Mouse (Mus musculus) CD4-positive, CD25-positive, alpha-beta regulatory T cell, adult 2 months (primary cell): ENCODE data around the gene Tbx22.

ENCODE experiments used
- DNase-seq: peaks from one replicate; pipeline ENCODE4 v3.0.0-alpha.2; 2012; ENCODE audit warnings: low read depth, low spot score

Tbx22 gene

DNA sequence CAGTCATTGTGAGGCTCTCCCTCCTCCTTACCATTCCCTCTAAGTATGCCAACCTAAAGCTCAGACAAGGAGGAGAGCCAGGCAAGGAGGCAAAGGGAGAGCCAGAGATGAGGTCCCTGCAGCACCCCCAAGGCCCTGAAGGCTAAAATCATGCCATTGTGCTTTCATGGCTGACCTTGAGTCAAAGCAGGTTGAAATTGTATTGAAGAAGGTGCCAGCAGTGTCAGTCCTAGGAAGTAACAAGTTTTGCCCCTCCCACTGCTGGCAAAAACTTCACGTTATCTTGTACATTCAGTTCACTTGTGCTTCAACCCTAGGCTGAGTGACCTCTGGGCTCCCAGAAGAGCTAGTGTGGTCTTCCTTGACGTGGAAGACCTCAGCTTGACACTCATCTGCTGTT, at the start of gene Tbx22:
Tbx22 (plus strand) TSS at position 301 of the 400 bp plus-strand sequence.
- no peak for DNase-seq

DNA sequence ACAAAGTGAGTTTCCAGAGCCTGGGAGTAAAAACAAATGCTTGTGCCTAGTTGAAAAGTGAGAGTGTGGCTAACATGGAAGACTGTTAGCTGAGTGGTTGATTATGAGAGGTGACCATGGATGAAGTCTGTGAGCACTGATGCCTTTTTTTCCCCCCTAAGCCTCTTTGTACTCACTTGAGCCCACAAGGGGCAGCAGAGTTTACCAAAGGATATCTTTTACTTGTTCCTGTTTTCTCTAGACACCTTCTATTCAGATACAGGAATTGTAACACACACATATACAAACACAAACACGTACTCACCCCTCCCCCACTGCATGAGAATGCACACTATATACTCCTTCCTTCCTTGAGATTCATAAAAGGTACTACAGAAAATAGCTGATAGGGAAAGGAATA, 913 bp downstream of the Tbx22 start:
- no peak for DNase-seq

DNA sequence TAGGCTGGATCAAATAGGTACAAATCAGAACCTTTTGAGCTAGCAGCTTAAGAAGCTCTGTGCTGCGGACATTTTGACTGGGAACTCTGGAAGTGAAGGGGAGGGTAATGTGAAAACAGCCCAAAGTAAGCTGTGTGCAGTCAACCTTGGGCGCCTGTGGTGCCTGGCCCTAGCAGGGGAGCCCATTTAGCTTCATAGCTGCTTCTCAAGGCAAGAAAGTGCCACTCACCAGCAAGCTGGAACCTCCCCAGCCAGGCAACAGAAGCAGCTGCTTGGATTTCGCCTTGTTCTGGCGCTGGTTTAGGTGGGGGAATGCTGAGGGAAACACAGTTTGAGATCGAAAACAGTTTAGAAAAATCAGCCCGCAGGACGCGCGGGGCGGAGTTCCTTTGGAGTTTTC, 11.4 kb downstream of the Tbx22 start:
- no peak for DNase-seq

DNA sequence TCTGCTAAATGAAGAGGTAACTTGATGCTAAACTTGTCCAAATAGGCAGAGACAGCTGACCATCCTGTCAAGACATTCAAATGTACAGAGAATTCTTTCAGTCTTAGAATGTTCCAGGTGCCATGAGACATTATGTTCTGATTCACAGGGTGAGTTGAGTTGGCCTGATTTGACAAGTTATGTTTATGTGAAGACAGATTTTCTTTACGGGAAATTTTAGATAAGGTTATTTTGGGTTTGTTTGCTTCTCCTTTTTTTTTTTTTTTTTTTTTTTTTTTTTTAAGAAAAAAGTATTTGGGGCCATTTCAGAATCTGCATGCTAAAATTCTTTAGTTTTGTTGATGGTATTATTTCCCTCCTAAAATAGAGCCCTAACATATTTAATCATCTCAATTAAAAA, 40.8 kb downstream of the Tbx22 start:
- no peak for DNase-seq

DNA sequence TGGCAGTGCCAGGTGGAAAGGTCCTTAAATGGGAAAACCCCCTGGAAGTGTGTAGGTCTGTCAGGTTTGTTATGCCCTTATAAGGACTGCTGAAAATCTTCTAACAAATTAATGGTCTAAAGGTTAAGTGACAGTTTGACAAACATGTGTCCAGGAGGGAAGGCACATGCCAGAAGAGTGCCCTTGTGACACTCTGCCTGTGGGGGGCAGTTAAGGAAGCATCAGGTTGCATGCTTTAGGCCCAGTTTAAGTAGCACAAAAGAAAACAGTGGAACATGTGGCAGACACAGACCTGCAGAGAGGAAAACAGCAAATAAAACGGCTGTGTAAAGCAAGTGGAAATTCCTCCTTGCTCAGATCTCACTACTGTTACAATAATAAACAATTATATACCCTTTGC, 55.8 kb downstream of the Tbx22 start:
- DNase-seq, result no peak
